In genomic region chr19:53889555-53889954, GRCm38 (mm10) we compare ENCODE assay signal across 17 mouse cellular contexts. TPM values are rescaled to one million over a fixed set of nuclear protein-coding genes. Genes with fewer than 3 reads are reported as not detected.
DNase-seq lines count a peak whose midpoint lies in the region; ATAC-seq and TF ChIP-seq lines count a peak whose summit lies in the region.
"Had no signal": no experiment of that assay in that cellular context is flagged by ENCODE, and none has a peak within 500 bp of the region (broad histone marks: within the 10 kb centered on the region; RNA-seq: fewer than 3 reads in every experiment).

No protein-coding gene starts in this region.

- H3K4me2 ChIP-seq in liver, embryonic 12.5 days: no peak overlapping the region
- H3K4me2 ChIP-seq in liver, embryonic 11.5 days: no peak overlapping the region
- no peak overlapping the region for H3K4me2 ChIP-seq in liver, embryonic 16.5 days (ENCODE audit: low read depth, low read length)
- no peak overlapping the region for H3K4me2 ChIP-seq in forebrain, embryonic 12.5 days
- H3K4me2 ChIP-seq: lung, embryonic 15.5 days; neural tube, embryonic 12.5 days had no signal

- no peaks in the 10 kb centered on the region for H3K36me3 ChIP-seq in liver, embryonic 12.5 days
- no peaks in the 10 kb centered on the region for H3K36me3 ChIP-seq in liver, embryonic 11.5 days (ENCODE audit: control insufficient read depth, insufficient read depth, low read length)
- H3K36me3 ChIP-seq in liver, embryonic 16.5 days (ENCODE audit: control insufficient read depth, insufficient read depth): no peaks in the 10 kb centered on the region
- no peaks in the 10 kb centered on the region for H3K36me3 ChIP-seq in forebrain, embryonic 12.5 days (replicated peaks)
- H3K36me3 ChIP-seq in kidney, adult 2 months (ENCODE audit: control insufficient read depth, insufficient read depth, low read length): no peaks in the 10 kb centered on the region
- H3K36me3 ChIP-seq: lung, embryonic 15.5 days; midbrain, embryonic 10.5 days; neural tube, embryonic 12.5 days had no signal

- 50% methylated on average over 5 of the region's 5 CpGs for WGBS in liver, embryonic 12.5 days (ENCODE audit: insufficient replicate concordance)
- 60% methylated on average over 5 of the region's 5 CpGs for WGBS in liver, embryonic 11.5 days
- 36% methylated on average over 5 of the region's 5 CpGs for WGBS in liver, embryonic 16.5 days (ENCODE audit: insufficient replicate concordance)
- WGBS in forebrain, embryonic 12.5 days: 83% methylated on average over 5 of the region's 5 CpGs
- WGBS in kidney, adult 2 months: 60% methylated on average over 5 of the region's 5 CpGs

- no peak for TF ChIP-seq POLR2A in kidney, adult 2 months (IDR thresholded peaks at IDR 0.05; ENCODE audit: low read depth, low read length)

- H3K27ac ChIP-seq in liver, embryonic 12.5 days: peak overlapping the region; percentile 2
- H3K27ac ChIP-seq in liver, embryonic 11.5 days (ENCODE audit: low read depth, low read length): no peak overlapping the region
- peak overlapping the region; percentile 27; the same call in 1 of the 2 replicates for H3K27ac ChIP-seq in liver, embryonic 16.5 days (ENCODE audit: low read length)
- H3K27ac ChIP-seq in forebrain, embryonic 12.5 days: no peak overlapping the region
- no peak overlapping the region for H3K27ac ChIP-seq in kidney, adult 2 months (ENCODE audit: insufficient read depth, low read depth, low read length)
- H3K27ac ChIP-seq: lung, embryonic 15.5 days; midbrain, embryonic 10.5 days; neural tube, embryonic 12.5 days had no signal

- H3K4me3 ChIP-seq in liver, embryonic 12.5 days: no peak overlapping the region
- no peak overlapping the region for H3K4me3 ChIP-seq in liver, embryonic 11.5 days (ENCODE audit: low read depth, low read length)
- no peak overlapping the region for H3K4me3 ChIP-seq in liver, embryonic 16.5 days (ENCODE audit: low read depth, low read length)
- H3K4me3 ChIP-seq in forebrain, embryonic 12.5 days (replicated peaks): no peak overlapping the region
- no peak overlapping the region for H3K4me3 ChIP-seq in kidney, adult 2 months (ENCODE audit: insufficient read depth, low read depth, low read length)
- H3K4me3 ChIP-seq: erythroblast, embryonic 14.5 days; lung, embryonic 15.5 days; midbrain, embryonic 10.5 days; neural tube, embryonic 12.5 days had no signal

- H3K9ac ChIP-seq in liver, embryonic 12.5 days: no peak overlapping the region
- no peak overlapping the region for H3K9ac ChIP-seq in liver, embryonic 11.5 days (ENCODE audit: low read depth, low read length)
- no peak overlapping the region for H3K9ac ChIP-seq in liver, embryonic 16.5 days (ENCODE audit: low read depth, low read length)
- no peak overlapping the region for H3K9ac ChIP-seq in forebrain, embryonic 12.5 days
- H3K9ac ChIP-seq: lung, embryonic 15.5 days; neural tube, embryonic 12.5 days had no signal

- H3K4me1 ChIP-seq in liver, embryonic 12.5 days: peaks cover 97% of the 10 kb centered on the region
- peaks cover 70% of the 10 kb centered on the region for H3K4me1 ChIP-seq in liver, embryonic 11.5 days (replicated peaks; ENCODE audit: control insufficient read depth, insufficient read depth, low read length)
- H3K4me1 ChIP-seq in liver, embryonic 16.5 days (ENCODE audit: control insufficient read depth, low read depth, low read length): peaks cover 81% of the 10 kb centered on the region
- H3K4me1 ChIP-seq in forebrain, embryonic 12.5 days: peaks cover 9% of the 10 kb centered on the region
- no peaks in the 10 kb centered on the region for H3K4me1 ChIP-seq in kidney, adult 2 months (ENCODE audit: control insufficient read depth, insufficient read depth, low read length)

- no peak for DNase-seq in liver, embryonic 11.5 days (ENCODE audit: low spot score)
- peak; percentile 60 for DNase-seq in thymus, postnatal 25 days
- DNase-seq in ovary, adult 18-20 months (ENCODE audit: low spot score): no peak
- no peak for DNase-seq in kidney, adult 2 months
- DNase-seq: adrenal gland, postnatal 36 days; heart, adult 11 months; heart, postnatal 14 days; kidney, postnatal 10 days; left cerebral cortex, postnatal 4 days had no signal

- no peaks in the 10 kb centered on the region for H3K27me3 ChIP-seq in liver, embryonic 12.5 days (replicated peaks)
- H3K27me3 ChIP-seq in liver, embryonic 11.5 days (replicated peaks; ENCODE audit: control insufficient read depth, insufficient read depth, low read length): no peaks in the 10 kb centered on the region
- H3K27me3 ChIP-seq in liver, embryonic 16.5 days (ENCODE audit: control insufficient read depth, insufficient read depth, low read depth, low read length): no peaks in the 10 kb centered on the region
- H3K27me3 ChIP-seq in forebrain, embryonic 12.5 days: no peaks in the 10 kb centered on the region
- no peaks in the 10 kb centered on the region for H3K27me3 ChIP-seq in kidney, adult 2 months (replicated peaks; ENCODE audit: control insufficient read depth, insufficient read depth, low read length)
- H3K27me3 ChIP-seq: lung, embryonic 15.5 days; neural tube, embryonic 12.5 days had no signal

- ATAC-seq in liver, embryonic 12.5 days: no peak
- ATAC-seq in liver, embryonic 11.5 days (replicated peaks; ENCODE audit: low FRiP score): no peak
- ATAC-seq in CD4-positive, CD25-positive, alpha-beta regulatory T cell, adult 4 months: peak; percentile 28
- ATAC-seq in liver, embryonic 16.5 days (ENCODE audit: low read depth): no peak
- ATAC-seq in forebrain, embryonic 12.5 days (ENCODE audit: low FRiP score): no peak

- H3K9me3 ChIP-seq in liver, embryonic 12.5 days (replicated peaks): no peaks in the 10 kb centered on the region
- H3K9me3 ChIP-seq in liver, embryonic 11.5 days (ENCODE audit: control insufficient read depth, low read length): no peaks in the 10 kb centered on the region
- no peaks in the 10 kb centered on the region for H3K9me3 ChIP-seq in liver, embryonic 16.5 days (replicated peaks; ENCODE audit: control insufficient read depth, low read length)
- no peaks in the 10 kb centered on the region for H3K9me3 ChIP-seq in forebrain, embryonic 12.5 days
- H3K9me3 ChIP-seq: lung, embryonic 15.5 days; midbrain, embryonic 10.5 days; neural tube, embryonic 12.5 days had no signal

- no peak for TF ChIP-seq CTCF in kidney, adult 2 months (conservative IDR thresholded peaks at IDR 0.05; ENCODE audit: insufficient read depth, insufficient read length, low read depth, low read length)

RNA-seq across cellular contexts. Expression of gene Pdcd4, which starts 2.5 kb away (rescaled TPM):
- polyA plus RNA-seq in liver, embryonic 12.5 days (2016; fragmentation: Nextera tagmentation; extraction: Ambion mirVana): 24.2 and 24.4 TPM in 2 replicates
- 48.2 and 50.1 TPM in 2 replicates for polyA plus RNA-seq in liver, embryonic 11.5 days (2014; fragmentation: Nextera tagmentation; extraction: Ambion mirVana)
- polyA plus RNA-seq in CD4-positive, CD25-positive, alpha-beta regulatory T cell, adult 4 months (2017; shearing (Covaris generic)): 100 to 1,000 TPM; 447 to 643 TPM
- polyA plus RNA-seq in liver, embryonic 16.5 days (2015; fragmentation: Nextera tagmentation; extraction: Ambion mirVana): 21.5 TPM in 2 replicates
- polyA plus RNA-seq in forebrain, embryonic 12.5 days (2016; fragmentation: Nextera tagmentation; extraction: Ambion mirVana): 110 and 111 TPM in 2 replicates
- polyA plus RNA-seq in kidney, adult 2 months (2012; rRNA removed): 6.4 and 10.3 TPM in 2 replicates

RNA-seq across cellular contexts. Expression of gene Shoc2, which starts 54.6 kb away (rescaled TPM):
- polyA plus RNA-seq in liver, embryonic 12.5 days (2016; fragmentation: Nextera tagmentation; extraction: Ambion mirVana): 26.4 and 27.1 TPM in 2 replicates
- polyA plus RNA-seq in liver, embryonic 11.5 days (2014; fragmentation: Nextera tagmentation; extraction: Ambion mirVana): 48.6 and 53.8 TPM in 2 replicates
- 10 to 100 TPM; 65.7 to 68.8 TPM for polyA plus RNA-seq in CD4-positive, CD25-positive, alpha-beta regulatory T cell, adult 4 months (2017; shearing (Covaris generic))
- 16.6 TPM in 2 replicates for polyA plus RNA-seq in liver, embryonic 16.5 days (2015; fragmentation: Nextera tagmentation; extraction: Ambion mirVana)
- polyA plus RNA-seq in forebrain, embryonic 12.5 days (2016; fragmentation: Nextera tagmentation; extraction: Ambion mirVana): 76.2 and 77.4 TPM in 2 replicates
- polyA plus RNA-seq in kidney, adult 2 months (2012; rRNA removed): 16.3 and 19.1 TPM in 2 replicates

RNA-seq across cellular contexts. Expression of gene Bbip1, which starts 54.9 kb away (rescaled TPM):
- polyA plus RNA-seq in liver, embryonic 12.5 days (2016; fragmentation: Nextera tagmentation; extraction: Ambion mirVana): 64.0 and 65.8 TPM in 2 replicates
- 95.9 and 103 TPM in 2 replicates for polyA plus RNA-seq in liver, embryonic 11.5 days (2014; fragmentation: Nextera tagmentation; extraction: Ambion mirVana)
- polyA plus RNA-seq in CD4-positive, CD25-positive, alpha-beta regulatory T cell, adult 4 months (2017; shearing (Covaris generic)): 100 to 1,000 TPM; 101 to 113 TPM
- 33.8 and 40.1 TPM in 2 replicates for polyA plus RNA-seq in liver, embryonic 16.5 days (2015; fragmentation: Nextera tagmentation; extraction: Ambion mirVana)
- 138 and 139 TPM in 2 replicates for polyA plus RNA-seq in forebrain, embryonic 12.5 days (2016; fragmentation: Nextera tagmentation; extraction: Ambion mirVana)
- polyA plus RNA-seq in kidney, adult 2 months (2012; rRNA removed): 9.4 and 12.6 TPM in 2 replicates

Comparison
In these comparisons a context has a peak if more than half of its experiments do, and no peak if none do; other contexts are left out.
1. H3K27ac ChIP-seq: peak in liver, embryonic 12.5 days (single experiment) and liver, embryonic 16.5 days (single experiment); none in liver, embryonic 11.5 days (single experiment), forebrain, embryonic 12.5 days (single experiment) and kidney, adult 2 months (single experiment).